Mouse (Mus musculus) limb, embryonic 12.5 days (tissue): Measurements from ENCODE around the gene Crtc3. TPM values are rescaled to one million over a fixed set of nuclear protein-coding genes. Genes with fewer than 3 reads are reported as not detected.

Experiments used
- ATAC-seq: fragments of 200-750 bp; cut with Nextera tagmentation; 2 replicates; pipeline ENCODE4 v1.8.0; 2017; ENCODE audit warnings: low read depth, moderate TSS enrichment; ENCODE audit not compliant: insufficient number of reproducible peaks, insufficient read depth, low FRiP score, low TSS enrichment
- H3K27ac ChIP-seq: fragments of 300-500 bp; sonication (generic); 2 replicates; pipeline ENCODE4 v1.5.1; 2016; ENCODE audit warnings: mild to moderate bottlenecking, moderate library complexity
- H3K27me3 ChIP-seq: fragments of 300-500 bp; sonication (generic); 2 replicates; pipeline ENCODE4 v1.6.1; 2016; ENCODE audit warnings: mild to moderate bottlenecking, moderate library complexity
- H3K36me3 ChIP-seq: fragments of 300-500 bp; sonication (generic); 2 replicates; pipeline ENCODE4 v1.6.1; 2016; ENCODE audit warnings: mild to moderate bottlenecking, moderate library complexity
- H3K4me1 ChIP-seq: fragments of 300-500 bp; sonication (generic); replicated peaks from 2 replicates; pipeline ENCODE4 v1.6.1; 2016
- H3K4me2 ChIP-seq: fragments of 300-500 bp; sonication (generic); 2 replicates; pipeline ENCODE4 v1.6.1; 2016; ENCODE audit warnings: mild to moderate bottlenecking, moderate library complexity
- H3K4me3 ChIP-seq: fragments of 300-500 bp; sonication (generic); replicated peaks from 2 replicates; pipeline ENCODE4 v1.5.1; 2016; ENCODE audit warnings: mild to moderate bottlenecking
- H3K9ac ChIP-seq: fragments of 300-500 bp; sonication (generic); replicated peaks from 2 replicates; pipeline ENCODE4 v1.6.1; 2016; ENCODE audit warnings: mild to moderate bottlenecking, moderate library complexity
- H3K9me3 ChIP-seq: fragments of 300-500 bp; sonication (generic); 2 replicates; pipeline ENCODE4 v1.6.1; 2016; ENCODE audit warnings: mild to moderate bottlenecking, moderate library complexity
- WGBS: fragments of 180-500 bp; shearing (Covaris S2); methylation state at CpG from one replicate; pipeline ENCODE4 v1.1.7; 2016; 5-methylcytosine and 5-hydroxymethylcytosine counted together
- polyA plus RNA-seq: library from polyadenylated mRNA; unstranded; fragments of >200 nt; fragmentation: Nextera tagmentation; extraction: Ambion mirVana; gene quantifications from 2 replicates; pipeline ENCODE4 v1.2.1, GENCODE M21; 2016

Gene Crtc3
- polyA plus RNA-seq, 1 experiment from 2014 or later: 18.5 TPM

DNA sequence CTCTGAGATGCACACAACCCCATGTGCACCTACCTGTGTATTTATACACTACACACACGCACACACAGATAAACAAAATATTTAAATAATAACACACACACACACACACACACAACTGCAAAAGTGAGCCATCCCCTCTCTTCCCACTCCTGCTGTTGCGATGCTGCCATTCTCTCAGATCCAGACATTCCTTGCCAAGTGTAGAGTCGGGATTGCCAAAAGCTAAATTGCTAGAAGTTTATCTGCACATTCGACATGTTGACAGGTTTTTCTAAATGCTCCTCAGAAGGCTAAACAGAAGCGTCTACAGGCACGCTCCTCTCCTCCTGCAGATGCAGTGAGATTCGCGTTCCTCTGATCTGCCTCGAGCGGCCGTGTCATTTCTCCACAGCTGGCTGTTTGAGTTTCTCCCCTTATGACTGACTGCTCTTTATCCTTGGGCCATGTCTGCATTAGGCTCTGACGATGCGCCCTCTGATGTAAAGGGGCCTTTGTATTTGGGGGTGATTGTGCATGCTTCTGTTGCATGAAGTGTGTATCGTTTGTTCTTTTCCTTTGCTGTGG lies 111.2 kb downstream of the Crtc3 start:
- WGBS: 64% methylated on average over 14 of the region's 14 CpGs
- no peak overlapping the region for H3K27ac ChIP-seq
- no peaks in the 10 kb centered on the region for H3K9me3 ChIP-seq
- H3K9ac ChIP-seq: no peak overlapping the region
- 0 out of 2 replicates have a peak, but pooled peaks cover 10% of the 10 kb centered on the region for H3K27me3 ChIP-seq
- H3K4me2 ChIP-seq: no peak overlapping the region
- ATAC-seq: no peak
- H3K36me3 ChIP-seq: no peaks in the 10 kb centered on the region
- H3K4me3 ChIP-seq: no peak overlapping the region
- peaks cover 5% of the 10 kb centered on the region; the same call in 1 of the 2 replicates for H3K4me1 ChIP-seq

DNA sequence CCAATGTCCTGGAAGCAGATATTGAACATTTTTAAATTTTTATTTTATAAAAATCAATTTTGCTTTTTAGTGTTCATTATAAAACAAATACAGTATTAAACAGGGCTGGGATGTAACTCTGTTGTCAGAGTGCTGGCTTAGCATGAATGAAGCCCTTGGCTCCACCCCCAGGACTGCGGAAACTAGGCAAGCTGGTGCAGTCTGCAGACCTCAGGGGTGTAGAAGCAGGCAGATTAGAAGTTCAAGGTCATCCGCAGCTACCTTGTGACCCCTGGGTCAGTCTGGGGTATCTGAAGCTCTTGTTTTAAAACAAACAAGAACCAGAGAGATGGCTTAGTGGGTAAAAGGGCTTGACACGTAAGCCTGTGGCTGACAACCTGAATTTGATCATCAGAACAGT lies 112.1 kb downstream of the Crtc3 start:
- 69% methylated on average over 3 of the region's 3 CpGs for WGBS
- Histone ChIP-seq H3K27ac (no peak overlapping the region), H3K4me1 (peaks cover 5% of the 10 kb centered on the region; the same call in 1 of the 2 replicates), H3K4me3 (no peak overlapping the region), H3K4me2 (no peak overlapping the region), H3K36me3 (no peaks in the 10 kb centered on the region), H3K9ac (no peak overlapping the region), H3K9me3 (no peaks in the 10 kb centered on the region), H3K27me3 (0 out of 2 replicates have a peak, but pooled peaks cover 10% of the 10 kb centered on the region)
- ATAC-seq: no peak

DNA sequence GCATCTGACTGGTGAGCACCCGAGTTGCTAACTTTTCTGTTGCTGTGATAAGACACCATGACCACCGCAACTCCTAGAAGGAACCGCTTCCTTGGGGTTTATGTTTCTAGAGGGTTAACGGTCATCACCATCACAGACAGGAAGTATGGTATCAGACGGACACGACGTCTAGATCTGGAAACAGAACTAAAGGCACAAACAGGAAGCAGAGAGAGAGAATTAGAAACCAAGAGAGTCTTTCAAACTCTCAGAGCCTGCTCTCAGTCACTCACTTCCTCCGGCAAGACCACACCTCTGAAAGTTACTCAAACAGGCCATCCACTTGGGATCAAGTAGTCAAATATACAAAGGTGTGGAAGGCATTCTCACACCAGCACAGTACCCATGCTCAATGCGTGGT lies 112.9 kb downstream of the Crtc3 start:
- 80% methylated on average over 9 of the region's 9 CpGs for WGBS
- H3K27me3 ChIP-seq: 0 out of 2 replicates have a peak, but pooled peaks cover 10% of the 10 kb centered on the region
- H3K9ac ChIP-seq: no peak overlapping the region
- peaks cover 5% of the 10 kb centered on the region; the same call in 1 of the 2 replicates for H3K4me1 ChIP-seq
- ATAC-seq: no peak
- H3K27ac ChIP-seq: no peak overlapping the region
- no peak overlapping the region for H3K4me3 ChIP-seq
- no peak overlapping the region for H3K4me2 ChIP-seq
- no peaks in the 10 kb centered on the region for H3K36me3 ChIP-seq
- H3K9me3 ChIP-seq: no peaks in the 10 kb centered on the region

GRCm38 (mm10) chr7:80573076-80573475 lies 115.6 kb downstream of the Crtc3 start:
- ATAC-seq: no peak

GRCm38 (mm10) chr7:80567982-80568381 lies 120.7 kb downstream of the Crtc3 start:
- Histone ChIP-seq H3K27ac (no peak overlapping the region), H3K27me3 (no peaks in the 10 kb centered on the region), H3K9ac (no peak overlapping the region), H3K36me3 (no peaks in the 10 kb centered on the region), H3K4me3 (no peak overlapping the region), H3K9me3 (no peaks in the 10 kb centered on the region), H3K4me2 (no peak overlapping the region), H3K4me1 (no peaks in the 10 kb centered on the region)
- no peak for ATAC-seq
- 83% methylated on average over 8 of the region's 8 CpGs for WGBS

More at GRCm38 (mm10) chr7:80573076-80573475, 115.6 kb downstream of the Crtc3 start:
- no peaks in the 10 kb centered on the region for H3K9me3 ChIP-seq
- no peak overlapping the region for H3K4me3 ChIP-seq
- H3K4me1 ChIP-seq: no peaks in the 10 kb centered on the region
- no peaks in the 10 kb centered on the region for H3K36me3 ChIP-seq
- H3K27me3 ChIP-seq: 0 out of 2 replicates have a peak, but pooled peaks cover 4% of the 10 kb centered on the region
- no peak overlapping the region for H3K9ac ChIP-seq
- 57% methylated on average over 3 of the region's 3 CpGs for WGBS
- no peak overlapping the region for H3K27ac ChIP-seq
- H3K4me2 ChIP-seq: no peak overlapping the region

- Histone ChIP-seq H3K4me2 (no peak overlapping the region), H3K4me3 (no peak overlapping the region), H3K9ac (no peak overlapping the region), H3K9me3 (no peaks in the 10 kb centered on the region), H3K27ac (no peak overlapping the region), H3K36me3 (no peaks in the 10 kb centered on the region), H3K4me1 (peaks cover 14% of the 10 kb centered on the region), H3K27me3 (no peaks in the 10 kb centered on the region)
- ATAC-seq: no peak
- 63% methylated on average over 5 of the region's 5 CpGs for WGBS
These were observed 126.7 kb downstream of the Crtc3 start for GRCm38 (mm10) chr7:80561931-80562330.

- 43% methylated on average over 9 of the region's 9 CpGs for WGBS
- no peak overlapping the region for H3K4me3 ChIP-seq
- no peaks in the 10 kb centered on the region for H3K27me3 ChIP-seq
- H3K9ac ChIP-seq: no peak overlapping the region
- H3K9me3 ChIP-seq: no peaks in the 10 kb centered on the region
- no peak for ATAC-seq
- H3K36me3 ChIP-seq: no peaks in the 10 kb centered on the region
- H3K4me2 ChIP-seq: no peak overlapping the region
- H3K4me1 ChIP-seq: peaks cover 14% of the 10 kb centered on the region
- no peak overlapping the region for H3K27ac ChIP-seq
These were observed 127.4 kb downstream of the Crtc3 start for GRCm38 (mm10) chr7:80561271-80561670.

DNA sequence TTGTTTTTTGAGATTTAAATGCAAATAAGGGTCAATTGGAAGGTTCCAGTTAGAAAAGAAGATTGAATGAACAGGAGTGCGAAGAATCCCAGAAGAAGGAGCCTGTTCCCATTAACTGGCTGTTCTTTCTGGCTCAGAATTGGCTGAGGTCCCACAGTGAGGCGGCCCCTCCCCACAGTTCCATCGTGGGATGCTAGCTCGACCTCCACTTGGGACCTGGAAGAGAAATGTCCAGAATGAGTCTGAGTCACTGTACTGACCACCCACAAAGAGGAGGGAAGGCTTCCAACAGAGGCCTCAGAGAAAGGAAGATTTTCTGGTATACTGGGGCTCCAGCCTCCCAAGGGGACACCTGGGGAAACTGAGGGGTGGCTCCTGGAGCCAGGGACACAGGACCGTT lies 130.1 kb downstream of the Crtc3 start:
- no peak overlapping the region for H3K9ac ChIP-seq
- no peak overlapping the region for H3K4me2 ChIP-seq
- no peaks in the 10 kb centered on the region for H3K36me3 ChIP-seq
- no peaks in the 10 kb centered on the region for H3K9me3 ChIP-seq
- no peak for ATAC-seq
- no peak overlapping the region for H3K4me3 ChIP-seq
- 73% methylated on average over 5 of the region's 5 CpGs for WGBS
- H3K4me1 ChIP-seq: peaks cover 25% of the 10 kb centered on the region
- H3K27ac ChIP-seq: no peak overlapping the region
- no peaks in the 10 kb centered on the region for H3K27me3 ChIP-seq

DNA sequence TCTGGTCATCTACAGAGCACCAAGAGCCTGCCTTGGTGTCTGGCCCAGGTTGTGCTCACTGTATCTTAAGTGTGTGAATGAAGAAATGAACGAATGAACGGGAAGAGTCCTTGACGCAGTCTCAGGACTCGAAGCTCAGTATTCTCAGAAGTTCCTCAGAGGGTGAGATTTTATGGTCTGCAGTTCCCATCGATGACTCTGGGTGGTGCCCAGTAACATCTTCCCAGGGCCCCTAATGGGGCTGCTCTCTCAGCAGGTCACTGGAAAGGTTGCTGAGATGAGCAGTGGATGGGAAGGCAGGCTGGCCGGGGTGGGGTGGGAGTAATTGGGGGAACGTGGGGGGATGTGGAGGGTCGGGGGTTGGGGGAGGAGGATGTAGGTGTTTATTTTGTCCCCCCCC lies 130.6 kb downstream of the Crtc3 start:
- WGBS: 50% methylated on average over 8 of the region's 8 CpGs
- Histone ChIP-seq H3K27ac (no peak overlapping the region), H3K4me2 (no peak overlapping the region), H3K4me1 (peaks cover 25% of the 10 kb centered on the region), H3K9me3 (no peaks in the 10 kb centered on the region), H3K27me3 (no peaks in the 10 kb centered on the region), H3K4me3 (no peak overlapping the region), H3K36me3 (no peaks in the 10 kb centered on the region), H3K9ac (no peak overlapping the region)
- ATAC-seq: no peak

DNA sequence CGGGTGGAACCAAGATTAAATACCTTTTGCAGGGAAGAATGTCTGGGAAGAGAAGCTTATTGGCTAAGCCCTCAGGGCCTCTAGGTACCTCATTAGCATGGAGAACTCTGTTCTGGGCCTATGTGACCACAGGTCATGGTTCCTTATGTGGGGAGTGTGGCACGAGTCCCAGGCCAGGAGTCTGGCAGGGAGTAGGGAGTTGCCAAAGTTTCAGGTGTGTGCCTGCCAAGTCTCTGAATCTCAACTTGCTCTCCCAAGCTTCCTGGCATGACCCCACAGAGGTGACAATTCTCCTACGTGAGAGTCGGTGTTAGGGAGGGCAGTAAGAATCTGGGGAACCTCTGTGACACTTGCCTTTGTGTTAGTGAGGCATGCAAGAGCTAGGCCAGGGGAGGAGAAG lies 131.5 kb downstream of the Crtc3 start:
- Histone ChIP-seq H3K36me3 (no peaks in the 10 kb centered on the region), H3K27ac (no peak overlapping the region), H3K4me2 (no peak overlapping the region), H3K4me1 (peaks cover 24% of the 10 kb centered on the region), H3K9ac (no peak overlapping the region), H3K27me3 (no peaks in the 10 kb centered on the region), H3K9me3 (no peaks in the 10 kb centered on the region), H3K4me3 (no peak overlapping the region)
- WGBS: 74% methylated on average over 4 of the region's 4 CpGs
- no peak for ATAC-seq

GRCm38 (mm10) chr7:80556166-80556565 lies 132.5 kb downstream of the Crtc3 start:
- 88% methylated on average over 3 of the region's 3 CpGs for WGBS
- H3K27me3 ChIP-seq: no peaks in the 10 kb centered on the region
- no peak overlapping the region for H3K9ac ChIP-seq
- no peak overlapping the region for H3K27ac ChIP-seq
- no peaks in the 10 kb centered on the region for H3K9me3 ChIP-seq
- no peak for ATAC-seq
- H3K4me2 ChIP-seq: no peak overlapping the region
- H3K4me1 ChIP-seq: peaks cover 14% of the 10 kb centered on the region
- no peaks in the 10 kb centered on the region for H3K36me3 ChIP-seq
- H3K4me3 ChIP-seq: no peak overlapping the region

DNA sequence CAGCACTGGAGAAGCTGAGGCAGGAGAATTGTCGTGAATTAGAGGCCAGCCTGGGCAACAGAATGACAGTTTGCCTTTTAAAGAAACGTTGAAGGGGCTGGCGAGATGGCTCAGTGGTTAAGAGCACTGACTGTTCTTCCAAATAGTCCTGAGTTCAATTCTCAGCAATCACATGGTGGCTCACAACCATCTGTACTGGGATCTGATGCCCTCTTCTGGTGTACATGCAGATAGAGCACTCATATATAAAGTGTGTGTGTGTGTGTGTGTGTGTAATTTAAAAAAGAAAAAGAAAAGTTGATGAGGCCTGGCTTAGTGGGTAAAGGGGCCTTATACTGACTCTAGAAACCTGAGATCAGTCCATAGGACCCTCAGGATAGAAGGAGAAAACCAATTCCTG lies 133.5 kb downstream of the Crtc3 start:
- Histone ChIP-seq H3K36me3 (no peaks in the 10 kb centered on the region), H3K9me3 (no peaks in the 10 kb centered on the region), H3K27ac (peak overlapping the region; percentile 75; the same call in 1 of the 2 replicates), H3K27me3 (no peaks in the 10 kb centered on the region), H3K4me2 (no peak overlapping the region), H3K4me3 (no peak overlapping the region), H3K4me1 (peaks cover 11% of the 10 kb centered on the region), H3K9ac (no peak overlapping the region)
- no peak for ATAC-seq
- 79% methylated on average over 3 of the region's 3 CpGs for WGBS
